Mouse (Mus musculus) thymus, adult 2 months (tissue): ENCODE measurements around the gene P3h2. TPM values are rescaled to one million over a fixed set of nuclear protein-coding genes. Genes with fewer than 3 reads are reported as not detected.

Experiments used
- DNase-seq: peaks from one replicate; pipeline ENCODE4 v3.0.0; 2021
- H3K27ac ChIP-seq: fragments of 200-500 bp; 2 replicates; pipeline ENCODE4 v1.5.1; 2012; ENCODE audit warnings: low read length, control low read depth; ENCODE audit not compliant: control insufficient read depth, insufficient read depth
- H3K27me3 ChIP-seq: fragments of 200-500 bp; 2 replicates; pipeline ENCODE4 v1.6.1; 2012; ENCODE audit warnings: mild to moderate bottlenecking, low read length, moderate library complexity, mixed read lengths; ENCODE audit not compliant: control insufficient read depth, insufficient read depth
- H3K36me3 ChIP-seq: fragments of 200-500 bp; 2 replicates; pipeline ENCODE4 v1.6.1; 2012; ENCODE audit warnings: mild to moderate bottlenecking, low read length, moderate library complexity; ENCODE audit not compliant: control insufficient read depth, insufficient read depth
- H3K4me1 ChIP-seq: fragments of 200-500 bp; replicated peaks from 2 replicates; pipeline ENCODE4 v1.6.1; 2012; ENCODE audit warnings: low read length; ENCODE audit not compliant: control insufficient read depth, insufficient read depth
- H3K4me3 ChIP-seq: fragments of 200-500 bp; 2 replicates; pipeline ENCODE4 v1.5.1; 2012; ENCODE audit warnings: mild to moderate bottlenecking, low read length, control low read depth, moderate library complexity; ENCODE audit not compliant: control insufficient read depth, insufficient read depth
- CTCF ChIP-seq: fragments of 200-500 bp; IDR thresholded peaks from 2 replicates; pipeline ENCODE4 v1.5.1; 2012; ENCODE audit warnings: mild to moderate bottlenecking, control low read depth, low read length, moderate library complexity, borderline replicate concordance; ENCODE audit not compliant: control insufficient read depth, poor library complexity, insufficient read depth; ENCODE audit errors: extremely low read depth
- POLR2A ChIP-seq: fragments of 200-500 bp; IDR thresholded peaks from 2 replicates; pipeline ENCODE4 v1.6.1; 2012; ENCODE audit warnings: mild to moderate bottlenecking, low read length, control low read depth, moderate library complexity; ENCODE audit not compliant: control insufficient read depth, poor library complexity, insufficient read depth; ENCODE audit errors: extremely low read depth
- WGBS: fragments of 180-500 bp; shearing (Covaris S2); methylation state at CpG from one replicate; pipeline ENCODE4 v1.1.7; 2018; 5-methylcytosine and 5-hydroxymethylcytosine counted together
- polyA plus RNA-seq: library from polyadenylated mRNA; depleted of rRNA; stranded (reverse); fragments of >200 nt; gene quantifications from 2 replicates; pipeline ENCODE4 v1.2.3, GENCODE M21; 2012

The P3h2 gene
- polyA plus RNA-seq, 1 experiment, result 1.8 TPM

DNA sequence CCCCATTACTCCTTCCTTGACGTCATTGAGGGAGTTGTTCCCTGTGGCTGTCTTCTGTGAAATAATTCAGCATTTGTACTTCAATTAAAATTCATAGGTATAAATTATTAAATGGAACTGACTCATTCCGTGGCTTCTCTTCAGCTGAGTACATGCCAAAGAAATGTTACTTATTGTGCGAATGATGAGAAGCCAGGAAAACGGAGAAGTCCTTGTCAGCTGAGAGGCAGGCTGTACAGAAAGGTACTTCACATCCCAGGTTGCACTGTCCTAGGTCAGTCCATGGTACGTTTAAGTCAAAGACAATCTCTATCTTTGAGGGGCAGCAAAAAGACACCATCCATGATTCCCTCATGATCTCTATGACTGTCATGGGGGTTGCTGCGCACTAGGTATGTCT, 148.8 kb downstream of the P3h2 start:
- no peak for DNase-seq
- WGBS, result 92% methylated on average over 6 of the region's 6 CpGs
- Histone ChIP-seq H3K4me1 (no peaks in the 10 kb centered on the region), H3K4me3 (no peak overlapping the region), H3K27ac (no peak overlapping the region), H3K27me3 (no peaks in the 10 kb centered on the region), H3K36me3 (no peaks in the 10 kb centered on the region)
- no peak for TF ChIP-seq POLR2A
- no peak for TF ChIP-seq CTCF

DNA sequence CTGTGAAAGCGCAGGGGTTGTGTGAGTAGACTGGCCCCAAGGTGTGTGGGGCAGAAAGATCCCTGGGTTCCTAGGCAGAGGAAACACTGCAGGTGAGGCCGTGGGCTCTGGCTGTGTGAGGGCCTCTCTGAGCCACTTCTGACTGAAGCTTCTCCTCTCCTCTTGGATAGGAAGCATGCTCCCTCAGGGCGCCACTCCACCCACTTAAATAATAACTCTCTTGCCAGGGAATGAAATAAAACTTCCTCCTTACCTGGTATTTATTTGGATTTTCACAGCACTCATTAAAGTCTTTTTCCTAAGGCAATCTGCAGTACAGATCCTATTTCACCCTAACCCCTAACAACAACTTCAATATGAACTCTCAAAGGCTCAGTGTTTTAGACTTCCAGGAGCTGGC, 151.0 kb downstream of the P3h2 start:
- Histone ChIP-seq H3K4me1 (no peaks in the 10 kb centered on the region), H3K4me3 (no peak overlapping the region), H3K27ac (no peak overlapping the region), H3K27me3 (no peaks in the 10 kb centered on the region), H3K36me3 (no peaks in the 10 kb centered on the region)
- DNase-seq, result no peak
- WGBS, result 94% methylated on average over 3 of the region's 3 CpGs
- no peak for TF ChIP-seq CTCF
- no peak for TF ChIP-seq POLR2A

DNA sequence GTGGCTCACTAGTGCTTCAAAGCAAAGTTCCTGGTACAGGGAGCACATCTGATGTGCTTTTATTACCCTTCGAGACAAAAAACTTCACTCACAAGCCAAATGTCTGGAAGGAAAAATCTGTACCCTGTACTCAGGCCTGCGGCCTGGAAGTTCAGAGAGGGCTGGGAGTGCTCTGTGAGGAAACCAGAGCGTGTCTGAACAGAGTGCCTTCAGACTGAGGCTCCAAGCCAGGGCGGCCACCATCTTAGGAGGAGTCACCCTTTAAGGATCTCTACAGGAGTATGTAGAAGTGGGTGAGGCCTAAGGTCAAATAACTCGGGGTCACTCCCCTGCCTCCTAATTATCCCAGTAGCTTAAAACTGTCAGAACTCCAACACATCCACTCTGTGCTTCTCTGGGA, 152.2 kb downstream of the P3h2 start:
- no peaks in the 10 kb centered on the region for H3K4me1 ChIP-seq
- H3K36me3 ChIP-seq, result no peaks in the 10 kb centered on the region
- H3K4me3 ChIP-seq, result no peak overlapping the region
- H3K27me3 ChIP-seq, result no peaks in the 10 kb centered on the region
- H3K27ac ChIP-seq, result no peak overlapping the region
- 87% methylated on average over 5 of the region's 5 CpGs for WGBS
- DNase-seq, result no peak
- TF ChIP-seq POLR2A, result no peak

DNA sequence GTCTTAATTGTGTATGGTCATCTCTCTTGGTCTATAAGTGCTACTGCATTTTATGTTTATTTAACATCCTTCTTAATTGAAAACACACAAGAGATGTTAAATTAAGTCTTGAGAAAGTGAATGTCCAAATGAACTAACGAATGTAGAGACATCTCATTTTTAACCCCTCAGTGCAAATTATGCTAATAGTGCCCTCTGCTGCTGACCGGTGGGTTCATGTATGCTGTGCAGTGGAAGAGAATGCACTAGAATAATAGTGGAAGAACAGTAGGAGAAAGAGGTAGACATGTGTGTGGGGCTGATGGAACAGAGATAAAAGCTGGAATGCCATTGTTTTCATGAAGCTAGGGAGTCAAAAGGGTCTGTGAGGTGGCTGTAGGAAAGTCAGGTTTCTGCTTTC, 153.6 kb downstream of the P3h2 start:
- no peaks in the 10 kb centered on the region for H3K36me3 ChIP-seq
- WGBS, result 56% methylated on average over 2 of the region's 2 CpGs
- no peak overlapping the region for H3K4me3 ChIP-seq
- DNase-seq, result no peak
- H3K27ac ChIP-seq, result no peak overlapping the region
- TF ChIP-seq POLR2A (no peak), CTCF (no peak)
- no peaks in the 10 kb centered on the region for H3K27me3 ChIP-seq
- H3K4me1 ChIP-seq, result no peaks in the 10 kb centered on the region

DNA sequence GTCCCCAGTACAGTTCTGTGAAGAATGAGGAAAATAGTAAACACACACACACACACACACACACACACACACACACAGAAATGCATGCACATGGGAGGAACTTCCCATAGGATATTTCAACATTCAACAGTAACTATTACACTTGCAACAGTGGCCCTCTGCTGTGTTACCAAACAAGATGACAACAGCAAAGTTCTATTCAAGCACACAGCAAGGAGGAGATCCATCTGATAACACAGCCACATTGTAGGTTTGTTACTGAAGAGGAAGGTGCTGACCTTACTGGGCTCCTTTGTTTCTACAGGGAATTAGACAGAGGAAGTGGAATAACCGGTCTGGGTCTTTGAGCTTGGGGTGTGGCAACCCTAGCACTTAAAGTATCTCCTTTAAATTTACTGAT, 157.5 kb downstream of the P3h2 start:
- TF ChIP-seq POLR2A, result no peak
- no peak for TF ChIP-seq CTCF
- no peaks in the 10 kb centered on the region for H3K4me1 ChIP-seq
- H3K36me3 ChIP-seq, result no peaks in the 10 kb centered on the region
- DNase-seq, result no peak
- 15% methylated on average over 1 of the region's 1 CpGs for WGBS
- no peaks in the 10 kb centered on the region for H3K27me3 ChIP-seq
- H3K4me3 ChIP-seq, result no peak overlapping the region
- H3K27ac ChIP-seq, result no peak overlapping the region

DNA sequence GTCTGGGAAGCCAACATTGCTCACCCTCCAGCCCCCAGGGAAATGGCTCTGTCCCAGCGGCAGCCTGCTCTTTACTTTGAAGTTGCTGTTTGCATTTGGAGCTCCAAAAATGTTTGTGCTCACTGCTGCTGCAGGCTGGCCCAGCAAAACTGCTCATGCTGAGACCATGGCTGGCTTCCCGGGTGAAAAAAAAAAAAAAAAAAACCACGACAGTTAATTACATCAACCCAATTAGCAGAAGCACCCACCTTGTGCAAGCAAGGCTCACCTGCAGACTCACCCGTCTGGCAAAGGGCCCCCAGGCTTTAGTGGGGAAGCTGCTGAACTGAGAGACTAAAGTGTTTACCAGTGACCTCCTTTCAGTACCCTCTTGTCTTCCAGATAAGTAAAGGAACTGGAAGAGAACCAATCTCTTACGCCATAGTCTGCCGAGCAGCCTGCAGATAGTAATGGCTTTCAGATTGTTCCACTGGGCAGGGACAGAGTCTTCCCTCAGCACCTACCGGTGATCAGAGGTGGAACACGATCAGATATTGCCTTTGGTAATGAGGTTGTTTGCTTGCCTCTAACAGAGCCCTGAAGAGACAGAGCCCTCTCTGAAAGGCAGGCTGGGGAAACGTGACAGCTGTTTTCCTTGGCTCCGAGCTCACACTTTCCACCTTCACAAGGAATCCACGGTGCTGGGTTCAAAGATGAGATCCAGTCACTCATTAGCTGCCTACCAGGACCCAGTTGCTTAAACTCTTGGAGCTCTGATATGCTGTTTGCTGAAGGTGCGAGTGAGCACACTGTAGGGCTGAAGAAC, 160.2 kb downstream of the P3h2 start:
- no peak for DNase-seq
- WGBS, result 71% methylated on average over 12 of the region's 12 CpGs
- Histone ChIP-seq H3K27me3 (no peaks in the 10 kb centered on the region), H3K27ac (no peak overlapping the region), H3K4me1 (no peaks in the 10 kb centered on the region), H3K36me3 (no peaks in the 10 kb centered on the region), H3K4me3 (no peak overlapping the region)
- TF ChIP-seq POLR2A (no peak), CTCF (no peak)

DNA sequence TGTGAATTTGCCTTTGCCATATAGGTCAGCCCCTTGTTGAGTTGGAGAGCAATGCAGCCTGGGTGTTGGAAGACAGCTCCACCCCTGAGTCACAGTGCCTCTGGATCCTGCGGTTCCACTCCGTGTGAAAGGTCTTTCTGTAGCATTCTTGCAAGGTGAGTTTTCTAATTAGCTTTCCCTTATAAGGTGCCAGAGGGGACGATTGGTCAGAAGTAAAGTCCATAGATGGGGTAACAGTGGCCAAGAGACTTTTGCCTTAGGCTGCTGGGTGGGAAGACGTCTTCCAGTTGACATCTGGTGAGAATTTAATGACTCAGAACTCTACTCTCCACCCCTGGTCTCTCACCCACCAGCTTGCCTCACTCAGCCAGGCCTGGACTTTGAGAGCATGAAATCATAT, 163.3 kb downstream of the P3h2 start:
- Histone ChIP-seq H3K36me3 (no peaks in the 10 kb centered on the region), H3K27me3 (no peaks in the 10 kb centered on the region), H3K4me3 (no peak overlapping the region), H3K27ac (no peak overlapping the region), H3K4me1 (no peaks in the 10 kb centered on the region)
- 80% methylated on average over 4 of the region's 4 CpGs for WGBS
- no peak for DNase-seq
- TF ChIP-seq POLR2A (no peak), CTCF (no peak)
